Mouse (Mus musculus) liver, embryonic 15.5 days (tissue): Measurements from ENCODE around the gene Gpx2. TPM values are rescaled to one million over a fixed set of nuclear protein-coding genes. Genes with fewer than 3 reads are reported as not detected.
A peak's percentile ranks its signal among the peaks of the same experiment; 100 is the strongest.

Experiments used
- ATAC-seq: fragments of 200-750 bp; cut with Nextera tagmentation; 2 replicates; pipeline ENCODE4 v1.8.0; 2017; ENCODE audit warnings: moderate number of reproducible peaks, mild to moderate bottlenecking, moderate library complexity; ENCODE audit not compliant: insufficient read depth
- H3K27ac ChIP-seq: fragments of 300-500 bp; sonication (generic); replicated peaks from 2 replicates; pipeline ENCODE4 v1.5.1; 2015; ENCODE audit warnings: mild to moderate bottlenecking, inconsistent platforms
- H3K27me3 ChIP-seq: fragments of 300-500 bp; sonication (generic); 2 replicates; pipeline ENCODE4 v1.6.1; 2015; ENCODE audit warnings: mild to moderate bottlenecking, inconsistent platforms
- H3K36me3 ChIP-seq: fragments of 300-500 bp; sonication (generic); replicated peaks from 2 replicates; pipeline ENCODE4 v1.6.1; 2015; ENCODE audit warnings: moderate library complexity, mild to moderate bottlenecking, inconsistent platforms
- H3K4me1 ChIP-seq: fragments of 300-500 bp; sonication (generic); replicated peaks from 2 replicates; pipeline ENCODE4 v1.6.1; 2015; ENCODE audit warnings: inconsistent platforms
- H3K4me2 ChIP-seq: fragments of 300-500 bp; sonication (generic); 2 replicates; pipeline ENCODE4 v1.6.1; 2015; ENCODE audit warnings: moderate library complexity, mild to moderate bottlenecking, inconsistent platforms
- H3K4me3 ChIP-seq: fragments of 300-500 bp; sonication (generic); replicated peaks from 2 replicates; pipeline ENCODE4 v1.5.1; 2015; ENCODE audit warnings: mild to moderate bottlenecking, inconsistent platforms
- H3K9ac ChIP-seq: fragments of 300-500 bp; sonication (generic); 2 replicates; pipeline ENCODE4 v1.6.1; 2015; ENCODE audit warnings: moderate library complexity, mild to moderate bottlenecking, inconsistent platforms
- H3K9me3 ChIP-seq: fragments of 300-500 bp; sonication (generic); replicated peaks from 2 replicates; pipeline ENCODE4 v1.6.1; 2016; ENCODE audit warnings: inconsistent platforms
- WGBS: fragments of 180-500 bp; shearing (Covaris S2); methylation state at CpG from one replicate; pipeline ENCODE4 v1.1.7; 2015; ENCODE audit warnings: mixed read lengths; ENCODE audit not compliant: insufficient replicate concordance; 5-methylcytosine and 5-hydroxymethylcytosine counted together
- polyA plus RNA-seq: library from polyadenylated mRNA; unstranded; fragments of >200 nt; fragmentation: Nextera tagmentation; extraction: Ambion mirVana; gene quantifications from 2 replicates; pipeline ENCODE4 v1.2.1, GENCODE M21; 2015

The Gpx2 gene
- 0.23 TPM in 1 of 2 replicates, not detected in the other for polyA plus RNA-seq

DNA sequence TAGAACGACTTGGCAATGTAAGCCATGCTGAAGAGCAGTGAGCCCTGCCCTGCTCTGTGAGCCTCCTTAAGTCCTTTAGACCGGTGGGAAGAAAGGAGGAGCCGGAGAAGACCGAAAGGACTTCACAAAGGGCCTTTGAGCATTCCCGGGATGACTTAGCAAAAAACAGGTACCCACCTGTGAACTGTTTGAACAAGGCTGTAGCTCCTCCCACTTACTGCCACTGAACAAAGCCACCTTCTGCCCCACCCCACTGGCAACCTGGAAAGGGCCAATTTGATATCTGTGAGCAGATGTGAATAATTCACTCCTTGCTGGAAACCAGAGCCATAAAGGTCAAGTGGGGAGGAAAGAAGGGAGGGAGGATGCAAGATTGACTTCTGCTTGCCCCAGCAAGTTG lies at the start of gene Gpx2:
TSS of gene Gpx2 (minus strand) at position 205 of the 400 bp plus-strand sequence.
- ATAC-seq = no peak
- no peak within 1 kb of the TSS for H3K4me2 ChIP-seq
- H3K27ac ChIP-seq = no peak within 1 kb of the TSS
- H3K4me3 ChIP-seq = no peak within 1 kb of the TSS
- H3K4me1 ChIP-seq = no peaks in the 10 kb centered on the region
- peaks cover 49% of the 10 kb centered on the region for H3K27me3 ChIP-seq
- H3K36me3 ChIP-seq = no peaks in the 10 kb centered on the region
- no peak within 1 kb of the TSS for H3K9ac ChIP-seq
- 62% methylated on average over 5 of the region's 5 CpGs for WGBS
- no peaks in the 10 kb centered on the region for H3K9me3 ChIP-seq

GRCm38 (mm10) chr12:76844346-76845061 lies 49.1 kb upstream of the Gpx2 start:
- ATAC-seq = no peak
- H3K9ac ChIP-seq = no peak overlapping the region

DNA sequence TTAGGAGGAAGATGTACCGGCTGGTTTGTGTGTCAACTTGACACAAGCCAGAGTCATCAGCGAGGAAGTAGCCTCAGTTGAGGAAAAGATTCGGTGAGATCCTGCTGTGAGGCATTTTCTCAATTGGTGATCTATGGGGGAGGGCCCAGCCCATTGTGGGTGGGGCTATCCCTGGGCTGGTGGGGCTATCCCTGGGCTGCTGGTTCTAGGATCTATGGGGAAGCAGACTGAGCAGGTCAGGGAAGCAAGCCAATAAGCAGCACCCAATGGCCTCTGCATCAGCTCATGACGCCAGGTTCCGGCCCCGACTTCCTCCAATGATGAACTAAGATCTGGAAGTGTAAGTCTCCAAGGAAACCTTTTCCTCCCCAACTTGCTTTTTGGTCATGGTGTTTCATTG lies 44.7 kb upstream of the Gpx2 start:
- Histone ChIP-seq H3K4me2 (no peak overlapping the region), H3K36me3 (no peaks in the 10 kb centered on the region), H3K9ac (no peak overlapping the region), H3K27me3 (no peaks in the 10 kb centered on the region), H3K9me3 (no peaks in the 10 kb centered on the region), H3K4me3 (no peak overlapping the region), H3K4me1 (peaks cover 18% of the 10 kb centered on the region), H3K27ac (no peak overlapping the region)
- ATAC-seq = no peak
- 78% methylated on average over 6 of the region's 6 CpGs for WGBS

More at GRCm38 (mm10) chr12:76844346-76845061, 49.1 kb upstream of the Gpx2 start:
- no peaks in the 10 kb centered on the region for H3K27me3 ChIP-seq
- H3K4me2 ChIP-seq = no peak overlapping the region
- no peaks in the 10 kb centered on the region for H3K9me3 ChIP-seq
- 89% methylated on average over 15 of the region's 15 CpGs for WGBS
- H3K27ac ChIP-seq = no peak overlapping the region
- H3K4me1 ChIP-seq = 0 out of 2 replicates have a peak, but pooled peaks cover 4% of the 10 kb centered on the region
- no peaks in the 10 kb centered on the region for H3K36me3 ChIP-seq
- H3K4me3 ChIP-seq = no peak overlapping the region

DNA sequence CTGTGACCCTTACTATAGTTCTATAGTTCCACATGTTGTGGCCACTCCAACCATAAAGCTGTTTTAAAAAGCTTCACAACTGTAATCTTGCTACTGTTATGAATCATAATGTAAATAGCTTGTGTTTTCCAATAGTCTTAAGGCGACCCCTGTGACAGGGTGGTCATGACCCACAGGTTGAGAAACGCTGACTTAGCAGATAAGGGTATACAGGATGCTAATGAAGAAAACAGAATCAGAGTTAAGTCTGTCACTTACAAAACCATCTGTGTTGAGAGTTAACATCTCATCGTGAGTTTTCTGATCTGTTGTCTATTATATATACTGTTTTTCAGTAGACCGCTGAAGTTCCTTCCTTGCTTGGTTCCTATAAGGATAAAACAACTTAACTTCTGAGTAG lies 43.9 kb upstream of the Gpx2 start:
- H3K4me2 ChIP-seq = no peak overlapping the region
- WGBS = 81% methylated on average over 4 of the region's 4 CpGs
- H3K36me3 ChIP-seq = no peaks in the 10 kb centered on the region
- no peak for ATAC-seq
- H3K4me3 ChIP-seq = no peak overlapping the region
- no peak overlapping the region for H3K27ac ChIP-seq
- no peaks in the 10 kb centered on the region for H3K27me3 ChIP-seq
- no peak overlapping the region for H3K9ac ChIP-seq
- no peaks in the 10 kb centered on the region for H3K9me3 ChIP-seq
- peaks cover 18% of the 10 kb centered on the region for H3K4me1 ChIP-seq

DNA sequence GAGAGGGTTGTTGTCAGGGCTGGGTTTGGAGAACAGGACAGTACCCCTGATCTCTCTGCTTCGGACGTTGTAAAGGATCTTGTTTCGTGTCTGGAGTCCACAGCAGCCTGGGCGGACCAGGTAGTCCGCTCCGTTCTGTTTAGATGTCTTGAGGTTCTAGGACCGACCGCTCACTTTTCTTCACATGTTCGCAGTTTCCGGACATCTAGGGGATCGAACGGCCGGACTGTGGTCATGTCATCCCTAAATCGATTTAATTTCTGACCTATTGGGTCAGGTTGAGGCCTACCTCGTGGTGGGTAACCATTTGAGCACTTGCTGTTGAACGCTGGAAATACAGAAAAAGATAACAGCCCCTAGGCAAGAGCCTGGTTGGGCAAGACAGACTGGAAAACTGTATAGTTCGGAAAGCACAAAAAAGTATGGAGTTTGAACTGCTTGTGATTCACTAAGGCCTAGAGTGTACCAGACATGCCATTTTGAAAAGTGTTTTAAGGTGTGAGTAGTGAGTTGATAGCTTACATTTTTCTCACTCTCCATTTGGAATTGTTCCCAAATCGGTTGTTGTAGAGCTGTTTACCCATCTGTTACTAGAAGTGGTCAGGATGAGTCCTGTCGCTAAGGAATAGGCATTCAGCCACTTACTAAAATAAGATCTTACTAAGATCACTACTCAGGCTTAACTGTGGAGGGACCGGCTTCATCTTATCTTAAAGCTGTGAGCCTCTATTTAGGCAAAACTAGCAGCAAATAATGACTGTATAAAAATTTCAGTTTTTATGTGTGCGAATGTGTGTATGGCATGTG lies 42.7 kb upstream of the Gpx2 start:
- H3K36me3 ChIP-seq = no peaks in the 10 kb centered on the region
- H3K27ac ChIP-seq = peak overlapping the region; percentile 71
- H3K4me1 ChIP-seq = peaks cover 18% of the 10 kb centered on the region
- H3K27me3 ChIP-seq = peaks cover 11% of the 10 kb centered on the region
- H3K9ac ChIP-seq = peak overlapping the region; percentile 70
- H3K4me3 ChIP-seq = peak overlapping the region; percentile 76
- 6% methylated on average over 21 of the region's 21 CpGs for WGBS
- peak overlapping the region; percentile 74 for H3K4me2 ChIP-seq
- no peaks in the 10 kb centered on the region for H3K9me3 ChIP-seq
- ATAC-seq = peak; percentile 32

GRCm38 (mm10) chr12:76837101-76837843 lies 41.9 kb upstream of the Gpx2 start:
- peaks cover 12% of the 10 kb centered on the region for H3K27me3 ChIP-seq
- peaks cover 18% of the 10 kb centered on the region for H3K4me1 ChIP-seq
- under 1% methylated on average over 43 of the region's 43 CpGs for WGBS
- peak overlapping the region; percentile 74 for H3K4me2 ChIP-seq
- H3K9ac ChIP-seq = peak overlapping the region; percentile 70
- no peaks in the 10 kb centered on the region for H3K9me3 ChIP-seq
- H3K27ac ChIP-seq = peak overlapping the region; percentile 71
- peak overlapping the region; percentile 76 for H3K4me3 ChIP-seq
- peak; percentile 99 for ATAC-seq
- no peaks in the 10 kb centered on the region for H3K36me3 ChIP-seq

GRCm38 (mm10) chr12:76832704-76833103 lies 37.4 kb upstream of the Gpx2 start:
- WGBS = 4% methylated on average over 3 of the region's 3 CpGs
- no peak overlapping the region for H3K9ac ChIP-seq
- H3K4me2 ChIP-seq = no peak overlapping the region
- no peak overlapping the region for H3K4me3 ChIP-seq
- peaks cover 3% of the 10 kb centered on the region; the same call in 1 of the 2 replicates for H3K4me1 ChIP-seq
- no peaks in the 10 kb centered on the region for H3K9me3 ChIP-seq
- no peak overlapping the region for H3K27ac ChIP-seq
- ATAC-seq = no peak
- H3K27me3 ChIP-seq = peaks cover 12% of the 10 kb centered on the region
- no peaks in the 10 kb centered on the region for H3K36me3 ChIP-seq

DNA sequence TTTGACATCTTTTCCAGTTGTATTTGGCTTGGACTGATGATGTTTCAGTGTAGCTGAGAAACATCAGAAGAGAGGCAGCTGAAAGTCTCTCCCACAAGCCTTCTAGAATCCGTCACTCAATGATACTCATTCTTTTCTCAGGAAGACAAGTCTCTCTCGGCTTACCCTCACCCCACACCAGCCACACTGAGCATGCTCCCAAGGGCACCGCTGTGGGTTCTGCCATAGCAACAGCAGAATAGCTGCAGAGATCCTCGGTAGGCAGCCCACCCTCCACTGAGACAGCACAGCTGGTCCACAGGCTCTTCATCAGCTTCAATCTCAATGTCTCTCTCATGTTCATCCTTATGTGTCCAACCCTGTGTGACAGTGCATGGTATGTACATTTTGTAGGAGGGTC lies 29.9 kb upstream of the Gpx2 start:
- Histone ChIP-seq H3K4me2 (no peak overlapping the region), H3K9ac (no peak overlapping the region), H3K27ac (no peak overlapping the region), H3K4me3 (no peak overlapping the region), H3K4me1 (peaks cover 9% of the 10 kb centered on the region; the same call in 1 of the 2 replicates), H3K36me3 (no peaks in the 10 kb centered on the region), H3K27me3 (peaks cover 70% of the 10 kb centered on the region), H3K9me3 (no peaks in the 10 kb centered on the region)
- 68% methylated on average over 4 of the region's 4 CpGs for WGBS
- ATAC-seq = no peak

- H3K27ac ChIP-seq = no peak within 1 kb of the TSS
- H3K4me1 ChIP-seq = peaks cover 9% of the 10 kb centered on the region; the same call in 1 of the 2 replicates
- WGBS = 6% methylated on average over 17 of the region's 17 CpGs
- H3K9me3 ChIP-seq = no peaks in the 10 kb centered on the region
- H3K4me2 ChIP-seq = peak within 1 kb of the TSS; percentile 75
- H3K9ac ChIP-seq = 0 out of 2 replicates have a peak within 1 kb of the TSS, but pooled peaks have one; percentile 18
- H3K4me3 ChIP-seq = peak within 1 kb of the TSS; percentile 54
- no peak for ATAC-seq
- H3K36me3 ChIP-seq = no peaks in the 10 kb centered on the region
- H3K27me3 ChIP-seq = peaks cover 94% of the 10 kb centered on the region
These were observed 27.3 kb upstream of the Gpx2 start, which contains the start of gene Rab15 for GRCm38 (mm10) chr12:76822651-76823041. Rab15 (minus strand) TSS chr12:76822908.

DNA sequence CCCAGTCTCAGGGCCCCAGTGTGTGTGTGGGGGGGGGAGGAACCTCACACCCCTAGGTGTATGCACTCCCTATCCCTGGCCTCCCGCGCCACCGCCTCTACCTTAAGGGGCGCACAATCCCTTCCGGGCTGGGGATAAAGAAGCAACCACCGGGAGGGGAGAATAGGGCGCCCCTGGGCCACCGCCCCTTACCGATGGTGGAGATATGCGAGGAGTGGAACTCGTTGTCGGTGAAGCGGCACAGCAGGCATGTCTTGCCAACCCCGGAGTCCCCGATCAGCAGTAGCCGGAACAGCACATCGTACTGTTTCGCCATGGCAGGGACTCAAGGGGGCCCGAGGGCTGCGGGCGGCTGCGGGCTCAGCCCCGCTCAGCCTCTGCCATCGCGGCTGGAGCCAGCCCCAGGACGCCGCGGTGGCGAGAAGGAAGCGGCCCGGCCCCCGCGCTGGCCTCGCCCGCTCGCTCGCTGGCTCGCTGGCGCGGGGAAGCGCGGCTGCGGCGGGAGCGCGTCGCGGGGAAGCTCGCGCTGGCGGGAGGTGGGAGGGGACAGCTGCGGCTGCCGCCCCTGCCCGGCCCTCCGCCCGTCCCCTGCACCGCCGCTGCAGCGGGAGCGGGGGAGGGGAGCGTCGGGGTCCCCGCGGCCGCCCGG lies 26.8 kb upstream of the Gpx2 start:
- H3K9me3 ChIP-seq = no peaks in the 10 kb centered on the region
- H3K9ac ChIP-seq = 0 out of 2 replicates have a peak overlapping the region, but pooled peaks have one; percentile 18
- ATAC-seq = no peak
- peaks cover 95% of the 10 kb centered on the region for H3K27me3 ChIP-seq
- H3K27ac ChIP-seq = no peak overlapping the region
- H3K36me3 ChIP-seq = no peaks in the 10 kb centered on the region
- peak overlapping the region; percentile 75 for H3K4me2 ChIP-seq
- peak overlapping the region; percentile 54 for H3K4me3 ChIP-seq
- peaks cover 9% of the 10 kb centered on the region; the same call in 1 of the 2 replicates for H3K4me1 ChIP-seq
- WGBS = 2% methylated on average over 63 of the region's 66 CpGs
